Mouse (Mus musculus): ENCODE data around the gene Stx16.
A peak's percentile ranks its signal among the peaks of the same experiment; 100 is the strongest.

The Stx16 gene

DNA sequence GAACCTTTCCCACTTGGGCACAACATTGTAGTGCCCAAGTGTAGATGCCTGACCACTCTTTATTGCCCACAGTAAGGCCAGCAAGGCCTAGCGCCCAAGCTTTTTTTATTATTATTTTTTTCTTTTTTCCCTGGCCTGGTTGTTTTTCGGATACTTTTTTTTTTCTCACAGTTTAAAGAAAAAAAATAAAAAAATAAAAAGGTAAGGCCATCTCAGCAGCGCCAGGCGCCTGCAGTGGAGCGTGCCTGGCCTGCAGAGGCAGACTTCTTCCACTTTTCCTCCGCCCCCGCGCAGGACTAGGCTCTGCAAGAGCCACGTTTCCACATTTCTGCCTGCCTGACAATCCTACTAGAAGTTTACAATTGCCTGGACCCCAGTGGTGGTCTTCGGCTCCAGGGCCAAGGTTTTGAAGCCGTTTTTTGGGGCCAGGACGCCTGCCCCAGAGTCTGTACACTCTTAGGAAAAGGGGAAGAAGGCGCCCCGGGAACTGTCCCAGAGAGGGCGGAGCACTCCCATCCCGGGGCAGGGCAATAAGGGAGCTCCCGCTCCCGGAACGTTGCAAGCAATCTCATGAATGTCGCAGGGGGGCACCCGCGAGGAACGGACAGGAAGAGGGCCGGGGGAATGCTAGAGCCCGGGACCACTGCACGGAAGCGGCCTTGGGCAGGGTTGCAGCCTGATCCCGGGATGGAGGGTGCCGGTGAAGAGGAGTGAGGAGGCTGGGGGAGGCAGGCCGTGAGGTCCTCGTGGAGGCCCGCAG lies at the start of gene Stx16:
TSS of gene Stx16 (plus strand) at position 636 of the 760 bp plus-strand sequence.
- DNase-seq (ENCODE audit: low read depth, low spot score), result peak; percentile 94

DNA sequence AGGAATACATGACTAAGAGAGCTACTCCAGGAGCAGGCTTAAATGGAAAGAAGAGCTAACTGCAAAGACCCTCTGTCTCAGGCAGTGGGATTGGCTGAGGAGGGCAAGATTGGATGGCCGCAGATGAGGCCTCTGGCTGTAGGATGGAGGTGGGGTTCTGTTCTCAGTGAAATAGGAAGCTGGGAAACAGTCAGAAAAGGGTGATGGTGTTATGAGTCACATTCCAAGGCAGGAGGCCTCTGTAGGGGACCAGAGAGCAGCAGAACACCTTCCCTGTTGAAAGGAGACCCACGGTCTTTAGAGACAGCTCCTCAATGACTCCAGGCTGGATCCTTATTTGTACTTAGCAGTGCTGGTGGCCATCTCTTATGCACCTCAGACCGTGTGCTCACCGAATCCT lies 49.7 kb upstream of the Stx16 start:
- DNase-seq (ENCODE audit: low read depth, low spot score), result peak; percentile 77

DNA sequence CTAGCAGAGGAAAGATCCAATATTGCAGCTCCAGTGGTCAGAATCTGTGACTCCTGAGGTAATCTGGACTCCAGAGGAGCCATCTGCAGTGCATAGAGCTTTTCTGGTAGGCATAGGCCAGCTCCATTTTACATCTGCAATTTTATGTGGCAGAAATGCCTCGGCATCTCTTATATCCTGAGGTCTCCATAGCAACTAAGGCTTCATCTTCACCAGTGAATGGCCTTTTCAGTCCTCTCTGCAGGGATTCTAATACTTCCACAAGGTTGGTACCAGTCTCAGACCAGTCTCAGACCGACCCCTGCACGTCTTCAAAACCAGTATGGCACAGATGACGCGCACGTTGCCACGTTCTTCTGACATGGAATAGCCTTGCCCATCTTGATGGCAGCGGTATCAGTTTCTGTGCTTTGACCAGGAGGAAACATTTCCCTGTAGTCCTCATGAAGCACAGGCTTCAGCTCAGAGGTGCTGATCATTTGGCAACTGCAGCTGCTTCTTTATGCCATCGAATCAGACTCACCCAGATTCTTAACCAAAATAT lies 42.8 kb upstream of the Stx16 start:
- DNase-seq (ENCODE audit: low read depth, low spot score), result no peak

DNA sequence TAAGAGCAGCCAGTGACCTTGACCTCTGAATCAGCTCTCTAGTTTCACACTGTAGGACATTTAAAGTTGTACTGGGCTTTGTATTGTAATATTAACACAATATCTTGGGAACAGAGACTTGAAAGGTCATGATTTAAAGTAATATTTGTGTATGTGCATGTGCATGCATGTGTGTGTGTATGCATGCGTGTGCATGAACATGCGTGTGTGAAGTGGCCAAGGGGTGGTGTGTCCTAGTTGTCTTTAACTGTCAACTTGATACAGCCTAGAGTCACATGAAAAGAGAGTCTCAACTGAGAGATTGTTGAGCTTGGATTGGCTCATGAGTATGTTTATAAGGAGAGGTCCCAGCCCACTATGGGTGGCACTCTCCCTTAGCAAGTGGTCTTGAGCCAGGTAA lies 28.5 kb upstream of the Stx16 start:
- DNase-seq (ENCODE audit: low read depth, low spot score), result no peak

DNA sequence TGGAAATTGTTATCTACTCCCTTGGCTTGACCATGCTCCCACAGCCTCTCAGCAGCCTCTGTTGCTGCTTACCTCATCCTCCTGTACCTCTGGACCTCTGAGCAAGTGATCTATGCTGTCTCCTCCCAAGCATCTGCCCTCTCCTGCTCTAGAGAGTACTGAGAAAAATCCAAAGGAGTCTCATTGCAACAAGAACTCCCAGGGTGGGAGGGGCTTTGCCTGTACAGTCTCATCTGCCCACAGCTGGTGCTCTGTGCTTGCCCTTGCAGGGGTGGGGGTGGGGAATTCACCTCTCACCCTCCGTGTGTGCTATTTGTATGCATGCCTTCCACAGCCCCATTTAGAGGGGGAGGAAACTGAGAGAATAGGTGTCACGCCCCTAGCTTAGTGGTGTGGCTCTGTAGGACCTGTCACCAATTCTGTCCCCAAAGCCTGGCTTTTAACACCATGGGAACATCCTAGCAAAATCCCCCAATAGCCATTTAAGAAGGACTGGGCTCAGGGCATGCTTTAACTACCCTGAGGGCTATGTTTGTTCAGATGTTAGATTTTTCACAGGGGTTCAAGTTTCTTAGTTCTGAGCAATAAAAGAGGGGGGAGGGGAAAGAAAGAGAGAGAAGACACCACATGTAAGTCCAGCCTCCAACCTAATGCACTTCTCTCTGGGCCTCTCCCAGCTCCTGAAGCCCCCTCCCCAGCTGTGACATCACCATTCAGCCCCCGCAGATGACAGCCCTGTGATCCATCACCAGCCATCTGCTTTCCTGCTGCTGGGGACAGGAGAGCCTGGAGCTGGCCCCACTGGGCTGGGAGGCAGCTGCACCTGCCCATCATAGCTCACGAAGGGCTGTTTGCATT lies 26.4 kb upstream of the Stx16 start:
- no peak for DNase-seq (ENCODE audit: low read depth, low spot score)

DNA sequence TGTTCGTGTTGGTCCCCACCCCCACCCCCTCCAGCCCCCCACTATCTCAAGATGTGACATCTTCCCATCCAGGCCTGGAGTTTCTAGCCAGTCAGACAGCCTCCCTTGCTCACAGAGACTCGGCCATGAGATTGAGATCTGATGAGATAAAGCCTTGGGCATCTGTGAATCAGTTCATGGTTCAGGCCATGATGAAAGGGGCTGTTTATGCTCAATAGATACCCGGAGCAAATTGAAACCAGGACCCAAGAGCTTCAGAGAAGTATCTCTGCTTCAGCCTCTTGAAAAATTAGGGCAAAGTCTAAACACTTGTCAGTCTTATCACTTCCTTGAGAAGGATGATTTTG lies 25.8 kb upstream of the Stx16 start:
- no peak for DNase-seq (ENCODE audit: low read depth, low spot score)

DNA sequence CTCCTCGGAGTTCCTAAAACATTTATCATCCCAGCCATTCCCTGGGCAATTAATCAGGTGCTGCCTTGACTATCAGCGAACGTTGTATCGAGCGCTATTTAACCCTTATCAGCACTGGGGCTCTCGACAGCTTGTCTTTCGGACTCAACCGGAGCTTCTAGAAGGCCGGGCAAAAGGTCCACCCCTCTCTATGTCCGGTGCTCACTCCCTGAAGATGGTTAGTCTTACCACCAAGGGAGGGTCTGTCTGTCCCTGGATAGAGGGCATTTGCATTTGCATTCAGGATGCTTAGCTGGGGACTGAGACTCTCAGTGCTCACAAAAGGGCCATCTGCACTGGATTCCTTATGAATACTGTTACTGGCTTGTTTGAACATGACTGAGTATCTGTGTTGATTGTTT lies 25.0 kb upstream of the Stx16 start:
- DNase-seq (ENCODE audit: low read depth, low spot score), result no peak

DNA sequence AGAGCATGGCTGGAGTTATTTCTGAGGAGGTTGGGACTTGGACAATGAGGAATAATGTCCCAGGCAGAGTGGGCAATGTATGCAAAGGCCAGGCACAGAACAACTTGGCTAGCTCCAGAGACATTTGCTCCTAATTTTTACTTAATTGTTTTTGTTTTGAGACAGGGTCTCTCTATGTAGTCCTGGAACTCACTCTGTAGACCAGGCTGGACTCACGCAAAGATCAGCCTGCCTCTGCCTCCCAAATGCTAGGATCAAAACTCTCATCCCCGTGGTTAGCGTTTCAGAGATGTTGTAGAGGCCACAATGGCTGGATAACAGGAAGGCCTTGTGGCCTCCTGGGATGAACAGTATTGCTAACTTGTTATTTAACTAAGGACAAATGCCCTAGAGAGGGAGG lies 21.6 kb upstream of the Stx16 start:
- no peak for DNase-seq (ENCODE audit: low read depth, low spot score)

DNA sequence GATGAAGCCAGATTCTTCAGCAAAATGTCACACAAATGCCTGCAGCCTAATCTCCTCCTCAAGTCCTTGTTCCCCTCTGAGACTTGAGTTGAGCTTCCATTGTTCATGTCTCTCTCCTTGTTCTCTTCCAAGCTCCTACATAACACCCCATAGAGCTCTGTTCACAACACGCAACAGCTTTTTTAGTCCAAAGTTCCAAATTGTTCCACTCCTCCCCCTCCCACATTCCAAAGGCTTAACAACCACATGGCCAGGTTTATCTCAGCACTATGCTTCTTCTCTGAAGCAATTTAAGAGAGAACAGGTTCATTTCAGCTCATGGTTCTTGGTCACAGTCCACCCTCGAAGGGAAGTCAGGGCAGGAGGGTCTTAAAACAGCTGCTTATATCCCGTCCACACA lies 18.4 kb upstream of the Stx16 start:
- no peak for DNase-seq (ENCODE audit: low read depth, low spot score)

DNA sequence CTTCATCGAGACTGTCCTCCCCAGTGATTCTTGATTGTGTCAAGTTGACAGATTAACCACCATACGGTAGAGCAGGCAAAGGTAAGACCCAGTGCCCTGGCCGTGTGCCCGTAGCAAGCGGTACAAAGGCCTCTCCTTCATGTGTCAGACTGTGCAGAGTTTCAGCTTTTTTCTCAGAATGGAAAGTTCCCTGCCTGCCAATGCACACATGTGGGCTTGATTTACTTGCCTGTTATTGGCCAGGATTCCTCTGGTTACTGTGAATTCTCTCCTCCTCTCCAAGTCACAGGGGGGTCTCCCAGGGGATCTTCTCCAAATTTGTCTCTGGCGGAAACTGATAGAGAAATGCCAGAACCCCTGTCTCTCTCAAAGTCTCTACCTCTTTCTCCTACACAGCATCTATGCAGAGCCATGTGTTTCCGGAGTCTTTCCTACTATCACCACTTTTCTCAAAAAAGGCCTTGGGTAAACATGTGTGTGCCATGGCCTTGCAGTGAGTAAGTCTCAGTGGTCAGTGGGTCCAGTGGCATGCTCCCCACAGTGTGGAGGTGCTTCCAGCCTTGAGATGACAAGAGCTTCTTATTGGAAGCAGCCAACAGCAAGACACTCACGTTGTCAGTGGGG lies 17.7 kb upstream of the Stx16 start:
- peak; percentile 42 for DNase-seq (ENCODE audit: low read depth, low spot score)

DNA sequence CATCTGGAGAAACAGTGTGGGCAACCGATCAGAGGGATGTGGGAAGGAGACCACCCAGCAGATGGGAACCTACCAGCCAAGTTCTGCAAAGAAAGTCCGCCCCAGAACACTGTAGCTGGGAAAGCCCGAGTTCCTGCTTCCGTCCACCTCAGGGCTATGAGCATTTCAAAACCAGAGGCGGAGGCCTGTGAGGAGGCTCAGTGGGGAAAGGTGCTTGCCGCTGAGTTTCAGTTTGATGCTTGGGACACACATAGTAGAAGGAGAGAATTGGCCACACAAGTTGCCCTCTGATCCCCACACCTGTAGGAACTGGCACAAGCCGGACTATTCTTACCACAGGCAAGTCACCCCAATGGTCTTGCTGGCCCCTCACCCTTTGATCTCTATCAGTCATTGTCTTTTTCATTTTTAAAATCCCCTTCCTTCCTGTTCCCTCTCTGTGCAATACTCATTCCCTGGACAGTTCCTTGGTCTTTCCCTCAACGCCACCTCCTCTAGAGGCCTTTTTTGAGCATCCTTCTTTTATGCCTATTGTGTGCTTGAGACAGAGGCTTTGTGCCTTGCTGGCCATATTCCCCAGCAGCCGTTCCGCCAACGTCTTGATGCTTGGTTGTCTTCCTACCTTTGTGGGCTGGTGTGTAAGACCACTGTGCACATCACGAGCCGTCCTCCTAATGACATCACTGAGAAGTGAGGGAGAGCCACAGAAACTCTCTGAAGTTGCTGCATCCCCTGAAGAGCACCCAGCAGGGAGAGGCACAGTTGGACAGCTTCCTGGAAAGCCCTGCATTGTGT lies 16.3 kb upstream of the Stx16 start:
- DNase-seq (ENCODE audit: low read depth, low spot score), result no peak

DNA sequence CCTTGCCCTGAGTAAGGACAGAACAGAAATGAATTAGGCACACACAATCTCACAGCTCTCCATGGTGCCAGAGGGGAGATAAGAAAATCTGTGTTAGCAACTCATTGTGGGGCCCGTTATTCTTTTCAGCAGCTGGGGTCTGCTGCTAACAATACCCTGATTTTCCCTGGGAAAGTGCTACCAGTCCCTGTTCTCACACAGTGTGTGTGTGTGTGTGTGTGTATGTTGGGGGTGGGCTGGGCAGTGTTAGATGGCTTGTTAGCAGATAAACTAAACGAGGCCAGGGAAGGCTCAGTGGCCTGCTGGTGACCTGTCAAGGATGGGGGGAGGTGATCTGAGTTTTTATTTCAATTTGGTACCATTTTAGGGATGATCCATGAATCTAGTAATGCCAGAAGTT lies 14.9 kb upstream of the Stx16 start:
- DNase-seq (ENCODE audit: low read depth, low spot score), result no peak

DNA sequence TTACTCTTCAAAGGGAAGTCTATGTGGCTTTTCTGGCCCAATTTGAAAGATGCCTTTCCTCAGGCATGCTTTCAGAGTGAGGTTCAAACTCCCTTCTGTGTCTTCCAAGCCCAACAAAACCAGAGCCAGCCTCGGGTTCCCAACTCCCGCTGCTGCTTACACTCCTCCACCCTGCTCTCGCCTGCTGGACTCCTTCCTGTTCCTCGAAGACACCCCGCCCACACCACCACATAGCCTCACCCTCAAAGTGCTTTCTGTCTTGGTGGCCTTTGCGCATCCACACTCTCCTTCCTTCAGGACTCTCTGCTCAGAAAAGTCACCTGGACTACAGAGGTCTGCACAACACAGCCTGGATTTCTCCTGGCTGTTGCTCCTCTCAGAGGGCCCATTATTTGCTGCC lies 13.0 kb upstream of the Stx16 start:
- no peak for DNase-seq (ENCODE audit: low read depth, low spot score)

DNA sequence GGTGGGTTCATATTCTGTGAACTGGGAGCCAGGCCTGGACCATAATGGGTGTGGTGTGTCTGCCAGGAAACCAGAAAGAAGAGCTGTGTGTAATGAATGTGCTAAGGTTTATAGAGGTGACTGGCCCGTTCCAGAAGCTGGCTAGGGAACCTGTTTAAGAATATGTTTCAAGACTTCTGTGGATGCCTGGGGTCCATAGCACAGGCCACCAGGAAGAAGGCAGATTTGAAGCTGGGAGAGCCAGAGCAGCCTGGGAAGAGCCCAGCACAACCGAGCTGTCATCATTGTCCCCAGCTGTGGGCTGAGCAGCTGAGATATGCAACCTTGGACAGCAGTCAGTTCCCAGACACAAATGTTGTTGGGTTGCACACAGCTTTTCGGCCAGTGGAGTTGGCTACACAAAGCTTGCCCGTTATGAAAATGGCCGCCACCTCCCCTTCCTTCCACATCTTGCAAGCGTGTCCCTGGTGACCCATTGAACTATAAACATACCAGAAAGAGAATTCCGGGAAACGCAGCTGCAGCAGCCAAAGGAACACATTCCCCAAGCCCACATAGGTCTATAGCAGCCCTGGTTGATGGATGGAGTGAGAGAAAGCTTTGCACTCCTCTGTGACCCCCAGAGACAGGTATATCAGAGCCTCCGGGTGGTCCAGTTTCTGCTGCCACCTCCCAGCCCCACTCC lies 12.4 kb upstream of the Stx16 start:
- peak; percentile 34 for DNase-seq (ENCODE audit: low read depth, low spot score)

DNA sequence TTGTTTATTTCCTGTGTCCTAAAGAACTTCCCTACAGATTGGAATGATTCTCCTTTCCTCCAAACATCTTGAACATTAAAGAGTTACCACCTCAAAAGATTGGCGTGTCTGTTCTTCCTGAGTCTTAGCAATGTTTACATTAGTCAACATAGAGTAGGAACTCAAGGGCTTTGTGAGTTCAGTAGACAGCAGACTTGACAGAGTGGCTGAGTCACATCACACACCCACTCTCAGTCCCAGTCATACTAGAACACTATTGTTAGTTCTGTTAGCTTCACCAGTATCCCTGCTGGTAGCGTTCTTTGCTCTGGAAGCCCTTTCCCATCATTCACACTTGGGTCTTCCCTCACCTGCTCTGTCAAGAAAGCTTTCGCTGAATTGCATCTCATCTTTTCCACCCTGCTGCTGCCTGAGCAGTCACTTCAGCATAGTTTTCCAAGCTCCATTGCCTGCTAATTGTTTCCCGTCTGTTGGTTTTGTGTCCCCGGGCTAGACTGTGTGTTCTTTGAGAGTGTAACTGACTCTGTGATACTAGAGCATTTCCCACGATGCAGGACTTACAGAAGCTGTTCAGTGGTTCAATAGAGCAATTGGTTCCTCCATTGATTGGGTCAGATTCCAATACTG lies 8.2 kb upstream of the Stx16 start:
- peak; percentile 61 for DNase-seq (ENCODE audit: low read depth, low spot score)

DNA sequence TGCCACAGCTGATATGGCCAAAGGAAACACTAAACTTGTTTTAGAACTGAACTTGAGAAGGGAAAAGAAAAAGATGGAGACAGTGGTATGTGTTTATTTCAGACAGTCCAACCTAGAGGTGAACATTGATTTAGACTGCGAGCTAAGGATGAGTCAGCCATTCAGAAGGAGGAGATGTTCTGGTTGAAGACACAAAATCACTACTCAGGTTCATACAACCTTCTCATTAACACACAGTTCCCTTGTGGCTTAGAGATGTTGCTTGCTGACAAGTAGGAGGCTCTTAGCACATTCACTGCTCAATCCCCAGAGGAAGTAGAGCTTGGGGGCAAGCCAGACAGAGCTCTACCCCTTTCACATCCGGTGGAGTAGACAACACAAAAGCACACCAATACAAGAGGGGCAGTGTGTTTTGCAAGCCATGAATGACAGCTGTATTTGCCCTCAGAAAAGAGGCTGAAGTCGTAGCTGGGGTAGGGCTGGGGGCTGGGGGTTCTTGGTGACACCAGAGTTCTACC lies 6.5 kb upstream of the Stx16 start:
- DNase-seq (ENCODE audit: low read depth, low spot score), result peak; percentile 40

DNA sequence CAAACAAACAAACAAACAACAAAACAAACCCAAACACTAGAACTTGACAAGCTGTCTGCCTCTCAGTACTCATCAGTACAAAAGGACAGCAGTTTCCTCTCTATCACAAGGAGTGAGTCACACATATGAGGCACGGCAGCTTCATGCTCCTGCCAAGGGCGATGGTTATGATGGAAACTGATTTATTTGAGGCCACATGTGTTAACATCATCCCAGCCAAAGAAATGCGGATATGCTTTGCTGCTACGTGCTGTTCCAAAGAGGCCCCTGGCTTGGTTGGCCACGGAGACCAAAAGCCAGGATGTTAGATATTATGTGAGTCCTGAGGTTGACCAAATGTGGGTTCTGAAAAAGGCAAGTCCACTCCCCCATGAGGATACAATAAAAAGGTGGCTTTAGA lies 4.7 kb upstream of the Stx16 start:
- peak; percentile 88 for DNase-seq (ENCODE audit: low read depth, low spot score)

DNA sequence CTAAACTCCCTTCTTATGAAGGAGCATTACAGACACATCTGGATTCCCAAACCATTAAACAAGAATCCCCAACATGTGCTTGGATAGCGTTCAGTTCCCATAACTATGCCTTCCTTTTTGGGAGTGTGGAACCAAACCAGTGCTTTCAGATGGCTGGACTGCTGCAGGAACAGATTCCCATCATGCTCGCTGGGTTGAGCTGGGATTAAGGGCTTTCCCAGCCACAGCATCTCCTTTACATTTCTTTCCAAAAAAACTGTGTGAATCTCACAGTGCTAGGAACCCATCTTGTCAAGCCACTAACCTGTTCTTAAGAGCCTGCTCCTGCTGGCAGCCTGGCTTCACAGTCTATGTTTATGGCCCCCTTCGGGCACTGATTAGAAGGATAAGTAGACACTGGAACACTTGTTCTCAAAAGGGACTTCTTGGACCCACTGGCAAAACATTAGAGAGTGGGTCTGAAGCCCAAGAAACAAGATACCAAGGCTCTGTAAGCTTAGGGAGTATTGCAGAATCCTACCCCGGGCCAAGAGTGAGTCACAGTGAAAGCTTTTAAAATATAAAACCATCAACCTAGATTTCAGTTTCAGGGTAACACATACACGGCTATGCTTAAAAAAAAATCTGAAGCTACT lies 2.8 kb upstream of the Stx16 start:
- peak; percentile 58 for DNase-seq (ENCODE audit: low read depth, low spot score)

DNA sequence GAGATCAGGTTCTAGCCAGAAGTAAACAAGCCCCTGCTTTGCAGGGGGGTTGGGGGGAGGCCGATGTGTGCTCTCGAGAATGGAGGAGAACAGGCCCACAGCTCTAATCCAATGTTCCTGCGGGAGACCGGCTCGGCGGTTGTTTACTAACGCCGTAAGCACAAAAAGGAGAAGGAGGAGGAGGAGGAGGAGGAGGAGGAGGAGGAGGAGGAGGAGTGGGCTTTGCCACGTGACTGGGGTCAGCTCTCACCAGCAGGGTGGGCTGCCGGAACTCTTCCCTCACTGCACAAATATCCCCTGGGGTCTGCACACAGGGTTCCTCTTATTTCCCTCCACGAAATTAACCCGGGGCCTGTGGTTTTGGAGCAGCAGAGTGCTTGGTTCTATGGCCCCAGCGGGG lies 1.5 kb upstream of the Stx16 start:
- DNase-seq (ENCODE audit: low read depth, low spot score), result no peak

DNA sequence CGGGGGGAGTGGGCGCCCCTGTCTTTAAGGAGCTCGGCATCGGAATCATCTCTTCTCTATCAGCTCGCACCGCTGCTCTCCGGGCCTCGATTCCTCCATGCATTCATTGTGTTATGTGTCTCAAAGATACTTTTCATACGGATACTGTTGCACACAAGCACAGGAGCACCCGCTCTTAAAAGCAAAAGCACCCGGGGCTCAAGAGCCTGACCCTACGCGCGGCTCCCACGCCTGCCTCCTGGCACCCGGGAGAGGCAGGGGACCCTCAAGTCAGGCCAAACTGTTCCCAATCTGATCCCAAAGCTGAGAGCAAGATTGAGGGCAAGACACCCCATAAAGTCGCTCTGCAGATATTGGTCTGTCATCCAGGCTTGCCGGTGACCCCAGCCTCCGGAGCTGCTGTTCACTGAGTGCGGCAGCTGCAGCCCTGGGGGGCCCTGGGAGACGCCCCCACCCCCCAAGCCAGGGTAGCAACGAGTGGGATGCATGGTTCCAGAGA lies 987 bp upstream of the Stx16 start:
- DNase-seq (ENCODE audit: low read depth, low spot score), result no peak

All from 3T3-L1 (cell line).